Mouse (Mus musculus) central nervous system, embryonic 11.5 days (tissue): ENCODE data around the gene Sh3bp5l. TPM values are rescaled to one million over a fixed set of nuclear protein-coding genes. Genes with fewer than 3 reads are reported as not detected.

Source experiments
- polyA plus RNA-seq: library from polyadenylated mRNA; depleted of rRNA; stranded (reverse); fragments of >200 nt; gene quantifications from 2 replicates; pipeline ENCODE4 v1.2.3, GENCODE M21; 2012; rRNA removed

Gene Sh3bp5l
- 28.8 and 39.1 TPM in 2 replicates for polyA plus RNA-seq

GRCm38 (mm10) chr11:58330276-58331148 is at the start of gene Sh3bp5l, which contains the start of gene Zfp672:
Gene Sh3bp5l (plus strand): TSS chr11:58330724.
Gene Zfp672 (minus strand): TSS chr11:58330339.

DNA sequence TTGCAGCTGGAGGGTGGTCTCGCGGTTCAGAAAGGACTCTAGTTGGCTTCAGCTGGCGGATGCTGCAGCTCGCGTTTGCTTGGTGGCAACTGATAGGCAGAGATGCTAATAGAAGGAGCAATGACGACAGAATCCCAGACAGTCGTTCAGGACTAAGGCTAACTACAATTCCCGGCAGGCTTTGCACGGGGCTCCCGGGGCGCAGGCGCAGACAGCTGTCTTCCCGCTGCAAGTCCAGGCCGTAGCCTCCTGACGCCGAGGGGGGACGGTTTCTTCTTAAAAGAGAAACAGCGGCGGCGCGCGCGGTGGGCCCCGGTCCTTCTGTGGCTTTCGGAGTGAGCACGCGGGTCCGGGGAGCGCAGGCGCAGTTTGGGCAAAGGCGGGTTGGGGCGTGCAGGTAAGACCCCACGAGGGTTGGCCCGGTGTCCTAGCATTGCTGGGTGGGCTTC is 23.6 kb upstream of the Sh3bp5l start, which contains the start of gene Zfp692:
Zfp692 (plus strand) TSS at position 210 of the 449 bp plus-strand sequence.

GRCm38 (mm10) chr11:58378763-58379278 is 48.3 kb downstream of the Sh3bp5l start, which contains the start of gene Lypd8:
Gene Lypd8 (plus strand): TSS chr11:58379043.

Other genes starting within 250 kb of the Sh3bp5l start
- gene Gm12248, start 237.6 kb upstream of the Sh3bp5l start, polyA plus RNA-seq = not detected in 2 replicates
- gene Cnot8, start 226.6 kb upstream of the Sh3bp5l start, polyA plus RNA-seq = 72.0 and 91.1 TPM in 2 replicates
- 13.0 and 16.6 TPM in 2 replicates for gene Gemin5, start 162.2 kb upstream of the Sh3bp5l start, polyA plus RNA-seq
- 82.0 and 93.1 TPM in 2 replicates for gene Mrpl22, start 159.1 kb upstream of the Sh3bp5l start, polyA plus RNA-seq
- gene Igtp, start 131.2 kb upstream of the Sh3bp5l start, polyA plus RNA-seq = 1.5 and 1.8 TPM in 2 replicates
- gene Irgm2, start 131.1 kb upstream of the Sh3bp5l start, polyA plus RNA-seq = 0.58 and 0.97 TPM in 2 replicates
- gene 4930438A08Rik, start 55.9 kb upstream of the Sh3bp5l start, polyA plus RNA-seq = 0.05 and 0.08 TPM in 2 replicates
- 42.7 and 55.9 TPM in 2 replicates for gene Zfp692, start 23.7 kb upstream of the Sh3bp5l start, polyA plus RNA-seq
- 19.6 and 29.3 TPM in 2 replicates for gene Zfp672, start 385 bp upstream of the Sh3bp5l start, polyA plus RNA-seq
- 0.06 and 0.30 TPM in 2 replicates for gene Lypd8, start 48.3 kb downstream of the Sh3bp5l start, polyA plus RNA-seq
- gene 1810065E05Rik, start 90.4 kb downstream of the Sh3bp5l start, polyA plus RNA-seq = 0.08 and 0.14 TPM in 2 replicates
- not detected in 2 replicates for gene Gm12253, start 101.8 kb downstream of the Sh3bp5l start, polyA plus RNA-seq
- gene Lypd9, start 122.2 kb downstream of the Sh3bp5l start, polyA plus RNA-seq = not detected in 2 replicates
- gene Olfr30, start 131.5 kb downstream of the Sh3bp5l start, polyA plus RNA-seq = not detected in 2 replicates
- not detected in 2 replicates for gene Olfr332, start 161.8 kb downstream of the Sh3bp5l start, polyA plus RNA-seq
- not detected in 2 replicates for gene Olfr331, start 171.8 kb downstream of the Sh3bp5l start, polyA plus RNA-seq
- gene Olfr330, start 204.1 kb downstream of the Sh3bp5l start, polyA plus RNA-seq = not detected in 2 replicates
- not detected in 2 replicates for gene Olfr329-ps, start 215.7 kb downstream of the Sh3bp5l start, polyA plus RNA-seq
- gene Olfr328, start 224.9 kb downstream of the Sh3bp5l start, polyA plus RNA-seq = 0.06 TPM in 1 of 2 replicates, not detected in the other
- 0.05 TPM in 1 of 2 replicates, not detected in the other for gene Olfr224, start 239.8 kb downstream of the Sh3bp5l start, polyA plus RNA-seq
- not detected in 2 replicates for gene Olfr325, start 247.0 kb downstream of the Sh3bp5l start, polyA plus RNA-seq